Mouse (Mus musculus) brain, adult 2 months (tissue): ENCODE measurements at regions not wholly inside any gene's neighbourhood (a gene's known extent, or its start where the extent isn't known, plus 50 kb on each side); places are given as distances from the start of the nearest gene placed in this dataset.

Source experiments
- DNase-seq: peaks from one replicate; pipeline ENCODE4 v3.0.0; 2011; ENCODE audit warnings: low read depth, low spot score

DNA sequence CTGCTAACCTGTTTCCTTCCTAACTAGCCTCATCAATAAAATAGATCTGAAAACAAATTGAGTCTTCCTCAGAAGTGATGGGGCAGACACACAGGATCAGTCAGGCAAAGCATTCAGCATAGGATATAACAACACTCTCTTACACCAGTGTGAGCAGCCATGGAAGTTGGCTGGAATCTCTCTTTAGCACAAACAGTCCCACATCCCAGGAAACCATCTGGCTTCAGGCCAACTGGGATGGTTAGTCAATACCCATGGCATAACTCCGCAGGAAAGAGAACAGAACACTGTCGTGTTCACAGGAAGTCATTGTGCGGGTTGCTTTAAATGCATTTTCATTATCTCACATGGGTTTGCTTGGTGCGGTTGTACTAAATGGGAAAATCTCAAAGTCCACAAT, 256.2 kb upstream of the Rag2 start:
- peak; percentile 10 for DNase-seq

DNA sequence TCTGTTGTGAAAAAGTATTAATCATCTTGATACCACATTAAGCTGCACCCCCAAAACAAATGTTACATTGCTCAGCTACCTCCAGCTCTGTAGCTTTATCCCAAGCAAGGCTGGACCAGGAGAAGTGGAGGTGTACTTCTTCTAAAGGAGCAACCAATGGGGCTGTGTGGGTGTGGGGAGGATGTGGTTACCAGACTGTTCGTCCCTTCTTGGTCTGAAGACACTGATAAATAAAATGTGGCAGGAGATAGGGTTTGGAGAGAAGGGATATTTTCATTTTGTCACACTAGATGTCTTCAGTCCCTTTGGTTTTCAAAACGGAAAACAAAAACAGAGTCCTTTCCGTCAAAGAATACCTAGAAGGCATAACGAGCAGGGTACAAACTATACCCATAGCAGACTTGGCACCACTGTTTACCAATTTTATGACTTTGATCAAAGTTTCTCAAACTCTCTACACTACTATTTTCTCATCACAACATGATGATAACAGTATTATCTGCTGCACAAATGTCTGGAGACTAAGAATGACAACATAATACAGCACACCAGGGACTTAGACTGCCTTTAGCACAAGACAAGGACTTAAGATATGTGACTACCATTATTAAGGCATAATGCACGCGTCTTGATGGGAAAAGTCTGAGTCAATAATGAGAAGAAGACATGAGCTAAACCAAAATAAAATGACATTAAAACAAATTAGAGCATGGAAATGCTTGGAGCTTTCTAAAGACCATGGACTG, 253.4 kb upstream of the Rag2 start:
- DNase-seq: no peak

DNA sequence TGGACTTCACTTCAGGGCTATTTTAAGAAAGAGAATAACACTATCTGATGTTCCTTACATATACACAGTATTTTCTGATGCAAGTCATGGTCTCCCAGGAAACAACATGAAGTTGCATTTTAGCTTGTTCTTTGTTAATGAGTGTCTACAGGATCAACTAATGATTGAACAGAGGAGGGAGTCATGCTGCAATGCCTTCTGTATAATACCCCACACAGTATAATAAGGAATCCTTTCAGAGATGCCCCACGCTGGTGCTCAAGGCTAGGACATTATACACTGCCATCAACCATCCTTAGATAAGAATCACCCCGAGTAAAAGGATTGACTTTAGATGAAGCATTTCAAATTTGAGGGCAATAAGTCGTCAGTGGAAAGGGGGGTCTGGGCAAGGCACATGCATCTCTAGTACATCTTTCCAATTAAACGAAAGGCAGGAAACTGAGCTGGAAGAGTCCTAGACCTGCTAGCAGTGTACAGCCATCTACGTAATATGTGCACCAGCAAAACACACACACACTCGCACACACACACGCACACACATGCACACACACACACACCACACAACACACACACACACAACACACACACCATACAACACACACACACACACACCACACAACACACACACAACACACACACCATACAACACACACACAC, 252.6 kb upstream of the Rag2 start:
- no peak for DNase-seq

DNA sequence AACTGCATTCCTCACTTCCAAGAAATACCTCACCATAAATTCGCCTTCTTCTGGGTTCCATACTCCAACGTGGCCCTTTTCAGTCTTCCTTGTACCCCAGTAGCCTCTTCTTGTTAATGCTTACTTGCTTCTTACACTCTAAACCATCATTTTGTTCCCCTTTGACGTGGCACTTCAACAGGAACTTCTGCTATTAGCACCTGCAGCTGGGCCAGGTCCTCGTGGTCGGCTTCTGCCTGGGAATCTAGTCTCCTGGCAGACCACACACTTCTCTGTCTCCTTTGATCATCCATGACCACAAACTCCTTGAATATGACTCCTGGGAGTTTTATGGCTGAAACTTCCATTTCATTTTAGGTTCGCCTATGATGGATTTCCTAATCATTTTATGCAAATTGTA, 243.9 kb upstream of the Rag2 start:
- DNase-seq: no peak

DNA sequence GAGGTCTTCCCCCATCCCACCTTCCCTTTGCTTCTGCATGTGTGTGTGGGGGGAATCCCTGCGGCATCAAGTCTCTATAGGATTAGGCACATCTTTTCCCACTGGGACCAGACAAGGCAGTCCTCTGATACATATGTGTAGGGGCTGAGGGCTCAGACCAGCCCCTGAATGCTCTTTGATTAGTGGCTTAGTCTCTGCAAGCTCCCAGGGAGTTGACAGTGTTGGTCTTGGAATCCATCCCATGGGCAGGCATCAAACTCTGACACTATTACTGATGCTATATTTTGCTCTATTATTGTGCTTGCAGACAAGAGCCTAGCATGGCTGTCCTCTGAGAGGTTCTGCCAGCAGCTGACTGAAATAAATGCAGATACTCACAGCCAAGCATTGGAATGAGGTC, 209.5 kb upstream of the Rag2 start:
- DNase-seq: no peak

DNA sequence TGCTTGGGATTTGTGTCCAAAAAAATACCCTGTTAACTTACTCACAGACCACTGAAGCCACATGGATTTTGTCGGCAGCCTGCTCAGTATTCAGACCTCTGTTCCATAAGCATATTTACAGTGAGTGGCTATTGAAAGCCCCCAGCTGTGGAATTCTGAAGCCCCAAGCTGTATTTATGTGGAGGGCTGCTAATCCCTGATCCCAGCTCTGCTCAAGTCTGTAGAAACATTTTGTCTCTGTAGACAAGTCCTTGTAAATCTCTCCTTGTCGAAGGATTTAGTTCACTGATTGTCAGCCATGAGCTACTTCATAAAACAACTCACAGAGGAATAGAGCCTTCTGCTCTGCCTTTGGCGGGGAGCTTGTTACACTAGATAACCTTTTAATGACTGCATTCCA, 207.8 kb upstream of the Rag2 start:
- DNase-seq: no peak

DNA sequence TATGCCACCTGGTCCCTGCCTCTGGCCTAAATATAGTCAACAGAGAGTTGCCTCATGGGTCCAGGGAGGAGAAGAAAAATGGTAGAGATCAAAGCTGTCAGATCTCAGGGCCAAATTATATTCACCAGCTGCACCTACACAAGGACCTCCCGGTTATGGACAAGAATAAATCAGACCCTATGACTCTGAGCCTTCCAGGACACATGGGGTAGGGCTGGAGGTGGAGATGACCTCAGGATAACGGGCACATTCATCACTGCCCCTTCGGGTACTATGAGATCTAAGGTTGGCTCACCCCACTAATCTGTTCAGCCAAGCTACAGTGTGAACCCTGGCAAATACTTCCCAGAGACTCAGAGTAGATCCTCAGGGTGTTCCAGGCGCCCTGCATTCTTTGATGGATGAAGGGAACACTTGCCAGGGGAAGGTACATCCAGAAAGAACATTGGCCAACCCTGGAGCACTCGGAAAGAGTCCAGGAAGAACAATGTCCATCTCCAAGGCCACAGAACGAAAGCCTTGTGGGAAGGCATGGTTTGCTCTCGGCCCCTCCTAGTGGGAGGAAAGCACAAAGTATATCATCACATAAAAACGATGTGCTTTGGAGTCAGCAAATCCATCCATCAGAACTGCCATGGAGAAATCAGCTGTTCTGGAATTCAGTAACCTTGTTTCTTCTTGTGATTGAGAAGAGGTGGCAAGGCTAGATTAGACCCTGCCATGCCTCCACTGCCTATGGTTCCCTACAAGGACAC, 191.2 kb upstream of the Rag2 start:
- peak; percentile 40 for DNase-seq

DNA sequence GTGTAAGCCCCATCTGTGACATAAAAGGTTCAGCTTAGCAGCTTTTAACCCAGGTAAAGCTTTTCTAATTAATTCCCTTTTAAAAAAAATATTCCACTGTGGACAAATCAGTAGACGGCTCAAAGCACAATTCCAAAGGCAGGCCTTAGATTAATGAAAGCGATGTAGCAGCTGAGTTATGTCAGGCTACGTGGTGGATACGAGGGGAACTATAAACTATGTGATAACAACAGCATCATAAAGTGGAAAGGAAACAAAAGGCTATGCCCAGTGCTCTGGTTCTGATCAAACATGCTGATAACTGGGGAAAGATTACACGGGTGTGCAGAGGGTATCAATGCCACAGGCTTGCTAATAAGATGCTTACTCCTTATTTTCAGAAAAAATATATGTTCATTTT, 184.3 kb upstream of the Rag2 start:
- no peak for DNase-seq

DNA sequence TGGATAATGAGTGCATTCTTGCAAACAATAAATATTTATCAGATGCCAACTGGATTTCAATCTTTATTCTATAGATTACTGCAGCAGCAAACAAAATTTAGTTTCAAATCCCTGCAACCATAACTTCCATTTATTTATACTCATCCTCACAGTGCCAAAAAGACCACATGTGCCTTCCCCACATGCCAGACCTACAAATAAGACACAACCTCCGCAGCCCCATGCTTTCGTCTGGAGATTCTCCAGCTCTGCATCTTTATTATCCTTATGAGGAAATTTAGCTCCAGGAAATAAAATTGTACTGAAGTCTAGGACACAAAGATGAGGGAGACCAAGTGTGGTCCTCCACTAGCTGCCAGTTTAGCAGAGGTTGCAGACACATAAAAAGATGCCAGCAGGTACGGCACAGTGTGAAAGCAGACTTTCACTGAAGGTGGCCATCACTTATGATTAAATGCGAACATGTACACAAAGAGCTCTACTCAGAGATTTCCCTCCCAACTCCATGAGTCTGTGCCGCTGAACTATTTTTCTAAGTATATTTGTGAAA, 183.4 kb upstream of the Rag2 start:
- peak; percentile 80 for DNase-seq

DNA sequence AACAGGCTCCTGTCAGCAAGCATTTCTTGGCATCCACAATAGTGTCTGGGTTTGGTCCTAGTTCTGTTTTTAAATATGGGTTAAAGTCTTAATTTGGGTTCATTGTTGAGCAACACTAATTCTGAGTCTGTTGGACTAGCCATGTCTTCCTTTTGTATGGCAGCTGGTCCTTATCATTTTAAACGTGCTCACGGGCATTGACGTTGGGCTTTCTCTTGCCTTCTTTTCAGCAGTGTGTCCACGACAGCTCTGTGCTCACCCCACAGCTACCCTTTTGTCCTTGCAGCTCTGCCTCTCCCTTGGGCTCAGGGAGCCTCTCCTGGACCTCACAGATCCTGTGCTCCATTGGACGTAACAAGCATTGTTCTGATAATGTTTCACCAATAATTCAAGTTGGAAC, 168.9 kb upstream of the Rag2 start:
- no peak for DNase-seq

DNA sequence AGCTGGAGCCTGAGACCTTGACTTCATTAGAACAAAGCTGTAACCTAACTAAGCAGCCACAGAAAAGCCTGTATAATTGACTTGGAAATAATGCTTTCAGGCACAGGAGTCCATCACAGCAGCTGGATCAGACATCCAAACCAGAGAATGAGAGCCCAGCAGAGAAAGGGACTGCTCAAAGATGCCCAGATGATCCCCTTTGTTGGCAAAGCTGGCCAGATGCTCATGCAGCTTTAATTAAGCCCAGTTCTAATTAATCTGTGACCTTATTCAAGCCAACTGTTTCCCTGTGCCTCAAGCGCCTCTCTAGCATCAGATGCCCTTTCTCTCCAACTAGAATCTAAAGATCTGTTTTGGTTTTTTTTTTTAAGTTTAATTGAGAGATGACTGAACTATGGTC, 165.6 kb upstream of the Rag2 start:
- DNase-seq: no peak

DNA sequence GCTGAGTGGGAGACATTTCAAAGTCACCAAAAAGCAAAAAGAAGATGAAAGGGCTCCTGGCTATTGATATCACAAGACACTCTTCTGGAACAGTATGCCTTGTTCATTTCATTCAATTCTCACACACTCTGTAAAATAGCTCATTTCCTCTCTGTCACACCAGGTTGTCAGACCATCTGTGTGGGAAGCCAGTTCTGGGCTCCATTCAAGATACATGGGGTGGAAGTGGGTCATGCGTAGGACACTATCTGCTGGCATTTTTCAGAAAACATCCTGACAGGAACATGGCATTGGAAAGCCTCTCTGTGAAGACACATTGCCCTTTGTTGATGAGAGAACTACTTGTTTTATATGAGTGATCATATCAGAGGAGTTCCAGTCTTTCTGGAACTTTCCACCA, 162.1 kb upstream of the Rag2 start:
- DNase-seq: peak; percentile 98

DNA sequence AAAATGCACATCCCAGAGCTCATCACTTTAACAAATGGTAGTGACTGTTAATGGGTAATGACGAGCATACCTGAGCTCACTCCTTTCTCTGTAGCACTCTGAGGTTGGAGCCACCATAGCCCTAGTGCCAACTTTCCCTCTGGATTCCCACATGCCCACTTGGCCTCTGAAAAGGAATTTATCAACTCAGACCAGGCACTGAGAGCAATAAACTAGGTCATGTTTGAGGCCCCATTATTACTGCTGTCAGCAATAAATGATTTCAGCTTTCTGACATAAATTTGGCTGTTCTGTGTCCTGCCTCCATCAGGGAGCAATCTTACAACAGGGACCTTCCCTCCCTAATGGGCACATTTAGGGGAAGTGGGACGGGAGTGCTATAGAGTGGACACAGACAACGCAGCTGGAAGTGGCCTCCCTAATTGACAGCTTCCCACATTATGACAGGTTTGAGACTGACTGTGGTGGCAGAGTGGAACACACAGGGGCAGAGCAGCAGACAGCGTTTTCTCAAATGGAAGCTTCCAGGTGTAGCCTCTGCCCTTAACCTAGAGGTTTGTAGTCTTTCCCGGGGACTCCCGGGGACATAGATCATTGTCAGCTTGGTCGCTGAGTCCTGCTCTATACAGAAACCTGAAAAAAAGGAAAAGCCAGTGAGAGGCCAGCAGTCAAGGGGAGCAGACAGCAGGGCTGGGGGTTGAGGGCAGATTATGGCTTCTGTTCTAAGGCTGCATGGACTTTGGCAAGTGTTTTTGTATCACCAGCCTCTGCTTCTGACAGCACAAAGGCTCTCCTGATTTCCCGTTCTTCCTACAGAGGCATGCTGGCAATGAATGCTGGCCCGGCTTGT, 160.0 kb upstream of the Rag2 start:
- peak; percentile 88 for DNase-seq

DNA sequence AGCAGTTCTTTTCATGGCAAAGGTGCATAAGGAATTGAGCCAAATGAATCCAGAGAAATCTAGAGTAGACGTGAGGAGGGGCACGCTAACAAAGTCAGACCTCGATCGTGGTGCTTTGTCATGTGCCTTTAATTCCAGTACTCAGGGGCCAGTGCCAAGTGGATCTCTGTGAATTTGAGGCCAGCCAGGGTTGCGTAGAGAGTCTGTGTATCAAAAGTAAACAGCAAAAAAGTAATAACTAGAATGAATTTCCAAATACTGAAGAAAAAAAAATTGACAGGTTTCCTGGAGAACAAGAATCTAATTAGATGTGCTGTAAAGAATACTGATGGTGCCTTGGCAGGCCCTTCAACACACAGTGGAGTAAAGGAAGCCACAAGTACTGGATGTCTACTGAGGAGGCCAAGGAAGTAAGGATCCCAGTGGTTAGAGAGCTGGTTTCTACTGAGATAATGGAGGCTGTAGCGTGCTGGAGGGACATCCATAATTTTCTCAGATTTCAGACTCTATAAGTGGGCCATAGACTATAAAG, 153.9 kb upstream of the Rag2 start:
- no peak for DNase-seq

DNA sequence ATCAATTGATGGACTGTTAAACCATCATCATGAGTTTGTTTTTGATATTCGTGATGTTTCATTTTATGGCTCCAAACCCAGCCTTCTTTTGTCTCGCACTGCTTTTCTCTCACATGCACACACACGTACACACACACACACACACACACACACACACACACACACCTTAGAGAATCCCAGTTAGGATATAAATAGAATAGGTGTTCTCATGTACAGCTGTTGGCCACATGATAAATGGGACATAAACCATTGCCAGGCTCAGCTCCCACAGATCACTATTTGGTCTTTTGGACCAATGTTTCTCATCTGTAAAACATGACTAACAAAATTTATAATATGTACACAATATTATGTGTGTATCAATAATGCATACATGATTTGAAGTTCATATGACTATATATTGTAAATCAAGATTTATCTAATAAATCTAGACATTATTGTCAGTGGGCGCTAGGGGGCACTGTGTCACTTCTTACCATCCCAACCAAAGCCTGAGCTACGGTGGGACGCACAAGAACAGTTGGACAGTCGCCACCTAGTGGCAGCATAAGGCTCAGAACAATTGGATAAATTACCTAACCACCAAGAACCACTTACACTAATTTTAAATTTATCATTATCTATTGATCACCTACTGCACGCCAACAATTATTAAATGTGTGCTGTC, 151.9 kb upstream of the Rag2 start:
- DNase-seq: peak; percentile 96

DNA sequence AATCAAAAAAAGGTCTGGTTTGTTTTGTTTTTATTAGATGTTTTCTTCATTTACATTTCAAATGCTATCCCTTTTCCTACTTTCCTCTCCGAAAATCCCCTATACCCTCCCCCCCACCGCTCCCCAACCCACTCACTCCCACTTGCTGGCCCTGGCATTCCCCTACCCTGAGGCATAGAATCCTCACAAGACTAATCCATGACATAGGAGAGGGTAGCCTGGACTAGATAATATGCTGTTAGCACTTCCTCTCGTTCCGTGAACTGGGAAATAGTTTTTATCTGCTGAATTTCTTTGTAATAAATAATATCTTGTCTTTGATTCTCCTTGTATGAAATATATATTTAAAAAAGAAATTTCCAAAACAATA, 151.4 kb upstream of the Rag2 start:
- DNase-seq: no peak

DNA sequence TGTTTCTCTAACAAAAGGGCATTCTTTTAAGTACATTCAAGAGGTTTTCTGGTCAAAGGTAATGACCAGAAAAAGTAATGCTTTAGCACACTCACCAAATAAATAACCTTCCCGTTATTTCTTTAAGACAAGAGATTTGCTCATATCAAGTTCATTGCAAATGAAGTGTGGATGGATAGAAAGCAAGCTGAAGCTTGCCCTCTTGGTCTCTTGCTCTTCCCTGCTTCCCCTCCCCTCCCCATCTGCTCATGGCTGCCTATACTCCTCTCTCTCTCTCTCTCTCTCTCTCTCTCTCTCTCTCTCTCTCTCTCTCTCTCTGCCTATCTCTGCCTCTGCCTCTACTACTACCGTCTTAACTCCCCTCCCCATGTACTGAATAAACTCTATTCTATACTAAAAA, 147.7 kb upstream of the Rag2 start:
- DNase-seq: no peak

DNA sequence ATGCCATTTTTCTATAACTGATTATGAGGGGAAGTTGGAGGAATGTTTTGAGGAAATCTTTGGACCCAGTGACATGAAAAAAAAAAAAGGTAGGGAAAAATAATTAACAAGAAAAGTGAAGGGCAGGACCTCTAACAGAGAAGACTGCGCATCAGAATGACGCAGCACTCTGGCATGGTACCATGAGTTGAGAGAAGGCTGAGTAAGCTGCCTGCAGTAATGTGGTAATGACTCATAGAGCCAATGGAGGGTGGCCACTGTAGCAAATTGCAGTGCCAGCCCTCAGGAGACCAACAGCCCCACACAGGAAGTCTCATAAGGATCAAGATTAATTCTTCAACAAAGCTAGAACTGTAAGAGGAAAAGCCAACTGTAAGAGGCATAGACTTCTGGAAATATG, 134.3 kb upstream of the Rag2 start:
- DNase-seq: peak; percentile 7

DNA sequence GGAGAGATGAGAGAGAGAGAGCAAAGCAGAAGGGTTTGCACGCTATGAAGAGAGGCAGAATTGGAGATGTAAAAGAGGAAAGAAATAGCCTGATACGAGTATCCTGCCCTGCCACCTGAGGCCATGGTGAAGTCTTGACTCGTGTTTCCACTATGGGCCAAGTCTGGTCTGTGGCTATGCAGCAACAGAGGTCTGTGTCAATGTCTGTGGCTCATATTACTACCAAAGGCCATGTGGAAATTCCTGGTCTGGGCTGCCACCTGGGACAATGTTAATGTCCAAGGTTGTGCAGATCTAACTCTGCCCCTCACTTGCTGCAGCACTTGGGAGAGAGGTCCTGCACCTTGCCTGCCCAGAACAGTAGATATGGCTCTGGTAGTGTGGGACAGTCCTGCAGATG, 132.8 kb upstream of the Rag2 start:
- no peak for DNase-seq

DNA sequence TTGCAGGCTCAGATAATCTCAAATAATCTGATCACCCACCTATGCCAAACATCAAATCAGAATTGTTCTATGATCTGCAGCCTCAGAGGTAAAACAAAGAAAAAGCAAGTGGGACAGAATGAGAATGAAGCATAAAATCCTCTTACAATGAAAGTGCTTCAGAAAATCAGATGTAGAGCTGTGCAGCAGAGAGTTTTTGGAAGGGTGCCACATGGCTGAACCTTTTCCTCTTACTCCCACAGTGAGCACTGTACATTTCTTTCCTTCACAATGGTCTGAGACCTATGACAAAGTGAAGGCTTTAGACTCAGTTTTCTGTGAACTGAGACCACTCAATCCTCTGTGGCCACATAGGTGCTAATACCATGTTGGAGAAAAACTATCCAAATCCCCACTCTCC, 116.4 kb upstream of the Rag2 start:
- DNase-seq: no peak
